Mouse (Mus musculus): Measurements from ENCODE around the gene Mat2b.

- TF ChIP-seq CTCF (IDR thresholded peaks at IDR 0.05 in 2 of 3, conservative IDR thresholded peaks at IDR 0.05 in 1 of 3; ENCODE audit: control insufficient read depth in 1 of 3, insufficient read depth in 1 of 3, low read depth in 2 of 3, low read length in 3 of 3, poor library complexity in 1 of 3, severe bottlenecking in 1 of 3) (peak; percentile 32 to 57 (median 57)), ELF1 (IDR thresholded peaks at IDR 0.05; ENCODE audit: low read depth, low read length) (no peak), ZNF384 (IDR thresholded peaks at IDR 0.05; ENCODE audit: low read depth, low read length) (no peak), SIN3A (IDR thresholded peaks at IDR 0.05; ENCODE audit: low read length) (no peak), E2F4 (IDR thresholded peaks at IDR 0.05; ENCODE audit: borderline replicate concordance, low read depth, low read length) (no peak), ZMIZ1 (IDR thresholded peaks at IDR 0.05; ENCODE audit: low read depth, low read length) (no peak), CHD1 (IDR thresholded peaks at IDR 0.05; ENCODE audit: low read depth, low read length) (no peak)
Measured at GRCm38 (mm10) chr11:40677169-40677568, 17.8 kb downstream of the Mat2b start.

Measured in MEL (cell line).